Mouse (Mus musculus) MN1 (cell line): ENCODE measurements around the gene Dnah7c.

Experiments used
- DNase-seq: peaks from one replicate; pipeline ENCODE4 v3.0.0-alpha.2; 2016; ENCODE audit warnings: low spot score

Dnah7c gene

GRCm38 (mm10) chr1:46854036-46854900 is 428.9 kb downstream of the Dnah7c start:
- DNase-seq: peak; percentile 50

DNA sequence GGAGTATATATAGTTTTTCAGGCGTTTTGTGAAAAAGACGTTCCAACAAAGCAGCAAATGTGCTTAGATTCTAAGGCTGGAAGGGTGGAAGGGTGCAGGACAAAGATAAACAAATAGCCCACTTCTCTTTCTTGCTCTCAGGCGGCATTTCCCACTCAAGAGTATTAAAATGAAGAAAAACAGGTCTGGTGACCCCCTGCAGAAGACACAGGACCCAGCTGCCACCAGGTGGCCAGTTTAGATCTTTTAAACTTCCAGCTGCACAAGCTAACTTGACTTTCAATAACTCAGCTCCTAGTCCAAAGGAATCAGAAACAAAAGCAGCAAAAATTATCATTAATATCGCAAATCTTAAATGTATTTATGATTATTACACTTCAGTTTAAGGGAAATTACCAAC is 431.1 kb downstream of the Dnah7c start:
- no peak for DNase-seq
